Mouse (Mus musculus) inflammation-experienced regulatory T-cells, adult 6 months (primary cell): ENCODE results near the gene Tanc1. TPM values are rescaled to one million over a fixed set of nuclear protein-coding genes. Genes with fewer than 3 reads are reported as not detected.

Experiments used
- ATAC-seq: one replicate; pipeline ENCODE4 v1.8.0; 2017
- polyA plus RNA-seq, 3 experiments: library from polyadenylated mRNA; unstranded; fragments of 100-300 nt; shearing (Covaris generic); gene quantifications; one replicate each; pipeline ENCODE4 v1.2.1; 2017

Gene Tanc1
- polyA plus RNA-seq, 3 experiments from 2014 or later = 4.7 to 13.5 (median 9.6) TPM

GRCm38 (mm10) chr2:59758139-59758918, 146.5 kb downstream of the Tanc1 start:
- ATAC-seq = no peak

GRCm38 (mm10) chr2:59760731-59761130, 148.9 kb downstream of the Tanc1 start:
- ATAC-seq = no peak

DNA sequence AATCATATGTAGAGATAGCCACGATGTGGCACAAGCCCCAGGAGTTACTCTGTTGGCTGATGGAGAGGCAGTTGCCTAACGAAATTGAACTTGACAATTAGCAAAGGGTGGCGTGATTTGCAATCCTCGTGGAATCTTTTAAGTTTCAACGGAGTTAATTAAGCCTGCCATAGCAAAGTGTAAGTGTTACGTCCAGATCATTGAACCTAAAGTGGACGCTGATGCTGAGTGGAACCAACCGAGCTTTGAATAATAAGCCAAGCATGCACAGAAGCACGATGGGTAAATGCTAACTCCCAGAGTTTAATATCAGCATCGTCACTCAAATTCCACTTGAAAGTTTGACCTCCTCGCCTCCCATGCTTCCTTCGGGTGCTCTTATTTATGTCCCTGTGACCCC, 149.3 kb downstream of the Tanc1 start:
- ATAC-seq = no peak

- no peak for ATAC-seq
Observed at GRCm38 (mm10) chr2:59762277-59762676, 150.4 kb downstream of the Tanc1 start.

DNA sequence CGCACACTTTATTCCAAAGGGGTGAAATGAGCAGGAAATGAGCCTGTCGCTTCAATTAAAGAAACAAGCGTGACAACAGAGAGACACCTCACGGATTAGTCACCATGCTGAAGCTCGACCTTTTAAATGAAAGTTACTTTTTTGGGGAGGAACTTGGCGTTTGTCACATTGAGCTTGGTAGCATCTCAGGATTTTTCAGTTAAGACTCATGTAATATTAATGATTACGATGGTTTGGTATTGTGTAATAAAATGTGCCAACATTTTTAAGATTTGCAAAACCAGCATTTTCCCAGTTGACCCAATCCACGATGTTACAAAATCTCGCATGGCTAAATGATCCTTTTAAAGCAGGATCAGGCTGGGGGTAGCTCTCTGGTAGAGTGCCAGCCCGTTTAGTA, 153.8 kb downstream of the Tanc1 start:
- no peak for ATAC-seq

DNA sequence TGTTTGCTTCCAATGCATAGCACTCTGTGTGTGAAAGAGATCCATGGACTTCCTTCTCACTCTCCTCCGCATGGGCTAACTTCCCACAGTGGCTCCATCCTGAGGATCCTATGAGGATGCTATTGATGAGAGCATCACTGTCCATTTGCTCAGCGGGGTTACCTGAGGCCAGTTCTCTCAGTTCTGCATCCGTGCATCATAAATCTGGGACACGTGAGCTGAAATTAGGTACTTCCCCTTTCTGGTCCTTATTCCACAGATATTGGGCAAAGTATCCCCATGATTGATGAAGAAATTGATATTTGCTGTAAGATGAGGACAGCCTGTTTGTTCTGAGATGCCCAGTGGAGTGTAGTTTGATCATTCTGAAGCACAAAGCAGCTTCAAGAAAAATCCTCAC, 156.1 kb downstream of the Tanc1 start:
- ATAC-seq = no peak

GRCm38 (mm10) chr2:59768661-59769384, 157.0 kb downstream of the Tanc1 start:
- no peak for ATAC-seq

GRCm38 (mm10) chr2:59769385-59769735, 157.5 kb downstream of the Tanc1 start:
- no peak for ATAC-seq

- no peak for ATAC-seq
Observed at GRCm38 (mm10) chr2:59771708-59772107, 159.9 kb downstream of the Tanc1 start.

- no peak for ATAC-seq
Observed at GRCm38 (mm10) chr2:59772261-59772683, 160.4 kb downstream of the Tanc1 start.

DNA sequence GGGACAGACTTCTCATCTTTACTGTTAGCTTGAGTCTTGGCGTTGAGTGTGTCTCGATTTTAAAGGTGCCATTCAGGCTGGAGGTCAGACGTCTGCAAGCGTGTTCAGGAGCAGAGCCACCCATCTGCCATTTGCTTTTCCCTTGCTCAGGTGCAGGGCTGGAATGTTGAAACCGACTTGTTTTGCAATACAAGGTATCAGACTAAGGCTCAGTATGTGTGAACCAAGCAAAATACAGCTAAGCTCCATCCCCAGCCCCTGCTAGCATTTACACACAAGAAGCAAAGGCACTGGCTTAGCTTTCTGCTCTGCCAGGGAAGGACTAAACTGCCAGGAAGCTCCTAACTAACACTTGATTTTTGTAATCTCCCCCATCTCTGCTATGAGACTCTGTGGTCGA, 162.5 kb downstream of the Tanc1 start:
- ATAC-seq = no peak

DNA sequence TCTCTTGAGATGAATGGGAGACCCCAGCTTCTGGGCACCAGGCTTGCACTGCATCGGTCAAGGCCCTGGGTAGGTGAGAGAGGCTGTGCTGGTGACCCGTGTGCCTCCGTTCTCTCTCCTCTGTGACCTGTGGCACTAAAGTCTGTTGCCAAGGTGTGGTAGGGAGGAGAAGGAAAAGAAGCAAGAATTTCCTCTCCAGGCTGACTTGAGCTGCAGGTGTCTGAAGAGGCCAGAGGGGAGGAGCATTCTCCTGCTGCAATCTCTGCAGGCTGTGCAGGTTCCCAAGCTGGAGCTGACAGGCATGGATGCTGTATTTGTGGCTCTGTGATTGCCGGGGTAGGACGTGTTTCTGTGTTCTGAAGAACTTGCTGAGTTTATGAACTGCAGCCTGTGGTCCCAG, 163.3 kb downstream of the Tanc1 start:
- no peak for ATAC-seq

- no peak for ATAC-seq
Observed at GRCm38 (mm10) chr2:59775820-59776219, 164.0 kb downstream of the Tanc1 start.

DNA sequence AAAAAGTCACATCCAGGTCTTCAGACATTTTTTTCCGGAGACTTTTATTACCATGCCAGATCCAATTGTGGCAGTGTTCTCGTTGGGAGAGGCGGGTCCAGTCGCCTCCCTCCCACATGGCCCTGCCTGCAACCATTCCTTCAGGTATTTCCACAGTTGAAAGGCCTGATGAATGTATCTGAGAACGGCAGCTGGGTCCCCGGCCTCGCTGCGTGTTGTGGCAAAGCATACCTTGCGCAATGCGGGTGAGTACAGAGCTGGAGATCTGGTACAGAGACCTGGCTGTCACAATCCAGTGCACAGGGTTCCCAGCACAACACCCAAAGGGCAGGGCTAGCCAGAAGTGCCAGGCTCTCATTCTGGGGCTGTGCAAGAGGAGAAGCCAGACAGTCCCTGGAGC, 167.5 kb downstream of the Tanc1 start:
- ATAC-seq = no peak

GRCm38 (mm10) chr2:59780240-59780639, 168.4 kb downstream of the Tanc1 start:
- ATAC-seq = no peak

DNA sequence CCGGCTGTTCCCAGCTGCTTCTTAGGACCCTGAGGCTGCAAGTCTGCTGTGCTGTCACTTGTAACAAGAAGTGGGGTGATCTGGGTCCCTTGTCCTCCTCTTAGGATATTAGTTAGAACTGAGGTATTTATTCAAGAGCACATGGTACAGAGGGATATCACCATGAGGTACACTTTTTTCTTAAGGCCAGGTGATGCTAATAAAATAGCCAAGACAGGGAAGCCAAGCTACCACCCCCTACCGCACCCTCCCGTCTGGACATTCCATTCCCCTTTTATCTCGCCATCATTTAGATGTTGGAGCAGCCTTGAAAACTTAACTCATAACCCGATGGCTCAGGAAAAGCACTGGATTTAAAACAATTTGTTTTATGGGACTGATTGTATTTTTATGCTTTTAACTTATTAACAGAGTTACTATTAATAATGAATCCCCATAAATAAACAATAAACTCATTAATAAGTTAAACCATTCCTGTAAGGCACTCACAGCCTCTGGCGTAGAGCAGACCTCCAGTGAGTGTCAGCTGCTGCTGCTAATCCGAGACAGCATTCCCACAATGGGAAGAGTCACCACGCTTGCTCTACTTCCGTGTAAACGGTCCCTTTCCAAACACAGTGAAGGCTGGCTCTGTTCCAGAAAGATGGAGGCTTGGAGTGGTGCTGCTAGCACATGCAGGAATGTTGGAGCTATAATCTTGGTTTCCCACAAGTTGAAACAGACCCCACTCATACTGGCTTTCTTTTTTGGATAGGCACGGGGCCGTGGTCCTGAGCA, 171.4 kb downstream of the Tanc1 start:
- no peak for ATAC-seq

DNA sequence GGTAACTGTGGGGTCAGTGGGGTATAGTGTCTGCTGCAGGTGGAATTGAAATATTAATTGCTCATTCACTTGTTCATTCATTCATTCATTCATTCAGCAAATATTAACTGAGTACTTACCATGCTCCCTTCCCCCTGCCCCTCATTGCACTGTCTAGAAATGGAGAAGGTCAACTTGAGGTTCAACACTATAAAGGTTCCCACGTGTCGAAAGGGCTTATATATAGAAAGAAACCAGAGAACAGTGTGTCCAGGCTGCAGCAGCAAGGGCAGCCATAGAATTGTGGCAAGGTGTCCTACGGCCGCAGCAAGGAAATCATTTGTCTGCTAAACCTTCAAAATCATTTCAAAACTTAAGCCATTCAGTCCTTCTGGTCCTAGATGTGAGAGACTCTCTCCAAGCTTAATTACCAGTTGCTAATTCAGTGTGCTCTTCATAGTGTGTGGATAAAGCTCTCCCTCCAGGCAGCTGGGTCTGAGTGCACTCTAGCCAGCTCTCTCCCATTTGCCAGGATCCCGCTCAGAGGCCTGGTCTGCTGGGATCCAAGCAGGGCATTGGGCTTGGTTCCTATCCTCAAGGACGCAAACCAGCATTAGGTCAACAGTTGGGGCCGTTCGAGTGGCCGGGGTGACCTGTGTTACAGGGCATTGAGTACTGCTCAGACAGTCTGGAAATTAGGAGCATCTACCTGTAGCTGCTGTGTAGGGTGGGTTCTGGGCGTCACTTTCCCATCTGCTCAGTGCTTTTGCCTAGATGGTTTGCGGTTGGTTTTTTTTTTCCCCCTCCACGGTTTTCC, 172.2 kb downstream of the Tanc1 start:
- no peak for ATAC-seq

DNA sequence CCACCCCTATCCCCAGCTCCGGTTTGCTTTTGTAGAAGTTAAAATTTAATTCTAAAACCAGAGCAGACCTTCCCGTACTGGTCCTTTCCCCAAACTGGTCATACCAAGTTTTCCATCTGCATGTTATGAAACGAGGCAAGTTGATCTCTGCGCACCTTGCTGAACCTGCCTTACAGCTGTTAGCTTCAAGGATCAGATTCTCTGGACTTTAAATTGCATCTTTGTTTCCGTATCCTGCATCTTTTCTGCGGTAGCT, 172.7 kb downstream of the Tanc1 start:
- no peak for ATAC-seq

- ATAC-seq = no peak
Observed at GRCm38 (mm10) chr2:59785597-59785996, 173.8 kb downstream of the Tanc1 start.

- ATAC-seq = no peak
Observed at GRCm38 (mm10) chr2:59788704-59789500, 177.1 kb downstream of the Tanc1 start.

DNA sequence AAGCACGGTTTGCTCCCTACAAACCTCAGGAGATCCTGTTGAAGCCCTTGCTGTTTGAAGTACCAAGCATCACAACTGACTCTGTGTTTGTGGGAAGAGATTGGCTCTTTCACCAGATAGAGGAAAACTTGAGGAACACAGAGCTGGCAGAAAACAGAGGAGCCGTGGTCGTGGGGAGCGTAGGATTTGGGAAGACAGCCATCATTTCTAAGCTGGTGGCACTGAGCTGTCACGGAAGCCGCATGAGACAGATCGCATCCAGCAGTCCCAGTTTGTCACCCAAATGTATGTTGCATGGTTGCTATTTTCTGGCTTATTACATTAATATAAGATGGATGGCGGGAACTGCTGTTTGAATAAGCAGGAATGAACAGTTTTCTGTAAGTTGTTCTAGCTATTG, 179.8 kb downstream of the Tanc1 start:
- ATAC-seq = no peak

GRCm38 (mm10) chr2:59793337-59793736, 181.5 kb downstream of the Tanc1 start:
- ATAC-seq = no peak
